Mouse (Mus musculus): ENCODE measurements around the gene Efcab3. TPM values are rescaled to one million over a fixed set of nuclear protein-coding genes. Genes with fewer than 3 reads are reported as not detected.

Gene Efcab3
- polyA plus RNA-seq, 2 experiments from 2014 or later: not detected

DNA sequence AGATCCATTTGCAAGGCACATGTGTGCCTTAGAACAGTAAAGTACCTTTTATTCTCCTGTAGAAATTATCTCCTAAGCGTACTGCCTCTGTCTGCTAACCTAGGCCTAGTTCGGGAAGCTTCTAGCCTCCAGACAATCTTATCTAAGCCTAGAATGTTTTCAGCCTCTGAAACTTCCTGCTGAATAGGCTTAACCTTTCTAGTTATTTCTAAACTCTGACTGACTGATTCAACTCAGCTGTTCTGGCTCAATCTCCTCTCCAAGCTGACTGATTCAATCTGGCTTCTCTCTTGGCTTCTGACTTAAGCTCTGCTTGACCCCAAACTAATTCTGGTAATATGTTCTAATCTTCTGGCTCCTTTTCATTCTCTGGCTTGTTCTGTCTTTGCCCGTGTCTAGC, 86.0 kb downstream of the Efcab3 start:
- no peak for ATAC-seq

- no peak for ATAC-seq
Measured at GRCm38 (mm10) chr11:105149766-105150165, 86.4 kb downstream of the Efcab3 start.

- no peak for ATAC-seq
Measured at GRCm38 (mm10) chr11:105150691-105151090, 87.3 kb downstream of the Efcab3 start.

DNA sequence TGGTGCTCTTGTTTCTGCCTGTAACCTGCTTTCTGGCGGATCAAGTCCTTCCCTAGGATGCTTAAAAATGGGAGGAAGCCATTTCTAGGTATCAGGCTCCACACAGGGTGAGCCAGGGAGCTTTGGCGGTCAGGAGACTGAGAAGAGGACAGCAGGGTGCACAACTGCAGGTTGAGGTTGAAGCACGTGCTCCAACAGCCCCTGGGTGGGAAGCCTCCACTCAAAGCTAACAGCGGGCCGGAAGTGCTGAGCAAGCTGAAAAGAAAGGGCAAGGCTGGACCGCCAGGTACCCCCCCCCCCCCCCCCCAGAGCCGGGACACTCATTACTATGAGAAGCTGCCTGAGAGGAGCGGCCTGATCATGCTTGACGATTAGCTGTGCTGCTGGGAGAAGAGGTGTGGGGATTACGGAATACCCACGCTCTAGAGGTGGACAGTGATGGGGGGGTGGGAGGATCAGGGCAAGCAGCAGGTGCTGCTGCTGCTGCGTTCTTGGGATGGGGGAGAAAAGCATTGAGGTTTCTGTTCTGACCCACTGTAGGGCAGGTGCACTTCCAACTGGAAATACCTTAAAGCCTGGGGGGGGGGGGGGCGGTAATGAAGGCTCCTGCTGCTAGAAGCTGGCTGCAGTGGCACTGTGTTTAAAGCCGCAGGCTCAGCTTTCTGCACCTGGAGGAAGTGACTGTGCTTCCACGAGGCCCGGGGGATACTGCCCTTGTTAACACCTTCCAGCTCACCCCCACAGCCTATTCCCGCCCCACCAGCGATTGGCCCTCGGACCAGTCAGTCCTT, 88.0 kb downstream of the Efcab3 start:
- peak; percentile 56 for ATAC-seq

GRCm38 (mm10) chr11:105152017-105152300, 88.6 kb downstream of the Efcab3 start:
- no peak for ATAC-seq

DNA sequence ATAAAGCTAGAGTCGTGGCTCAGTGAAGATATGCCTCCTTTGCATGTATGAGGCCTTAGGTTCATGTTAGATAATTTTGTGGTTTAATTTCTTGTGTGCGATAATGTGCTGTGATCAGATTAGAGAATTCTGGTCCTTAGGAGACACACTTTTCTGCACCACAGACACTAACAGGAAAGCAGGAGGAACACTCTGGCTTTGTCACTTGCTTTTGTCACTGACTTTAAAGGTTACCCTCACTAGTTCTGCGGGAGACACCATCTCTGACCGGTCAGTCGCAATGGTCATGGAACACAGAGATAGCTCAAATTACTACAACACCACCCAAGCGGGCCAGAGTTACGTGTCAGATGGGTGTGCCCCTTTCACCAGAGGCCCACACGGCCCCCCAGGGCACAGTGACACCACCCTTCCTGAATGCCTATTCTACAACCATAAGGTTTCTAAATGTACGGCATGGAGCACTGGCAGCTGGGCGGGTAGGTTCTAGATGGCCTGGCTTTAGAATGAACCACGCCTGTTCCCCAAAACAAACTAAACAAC, 89.0 kb downstream of the Efcab3 start:
- ATAC-seq: no peak

DNA sequence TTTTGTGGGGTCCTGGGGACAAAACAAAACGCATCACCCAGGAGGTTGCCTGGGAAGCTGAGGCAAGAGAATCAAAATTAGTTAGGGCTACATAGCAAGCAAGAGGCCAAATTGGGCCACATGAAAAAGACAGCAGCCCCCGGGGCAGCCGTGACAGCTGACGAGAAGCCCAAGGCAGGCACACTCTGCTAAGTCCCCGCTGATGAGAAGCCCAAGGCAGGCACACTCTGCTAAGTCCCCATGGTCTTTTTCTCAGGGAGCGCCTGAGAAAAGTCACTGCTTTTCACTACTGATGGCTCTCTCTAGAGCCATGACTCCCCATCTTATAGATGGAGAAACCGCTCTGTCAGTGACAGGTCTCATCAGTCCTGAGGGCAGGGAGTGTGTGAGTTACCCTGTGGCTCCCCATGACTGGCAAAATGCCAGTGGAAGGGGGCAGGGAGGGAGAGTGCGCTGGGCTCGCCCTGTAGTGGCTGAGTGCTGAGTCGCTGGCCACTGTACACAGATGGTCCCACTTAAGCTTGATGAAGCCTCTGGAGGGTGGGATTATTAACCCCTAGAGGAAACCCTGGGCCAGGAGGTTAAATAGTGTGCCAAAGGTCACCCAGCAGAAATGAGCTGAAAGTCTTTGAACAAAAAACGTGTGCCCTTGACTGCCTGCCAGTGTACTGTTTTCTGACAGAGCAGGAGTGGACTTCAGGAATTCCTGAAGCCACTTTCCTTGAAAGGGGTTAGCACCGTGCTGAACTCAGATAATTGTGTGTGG, 89.9 kb downstream of the Efcab3 start:
- ATAC-seq: no peak

GRCm38 (mm10) chr11:105155915-105156314, 92.5 kb downstream of the Efcab3 start:
- ATAC-seq: no peak

DNA sequence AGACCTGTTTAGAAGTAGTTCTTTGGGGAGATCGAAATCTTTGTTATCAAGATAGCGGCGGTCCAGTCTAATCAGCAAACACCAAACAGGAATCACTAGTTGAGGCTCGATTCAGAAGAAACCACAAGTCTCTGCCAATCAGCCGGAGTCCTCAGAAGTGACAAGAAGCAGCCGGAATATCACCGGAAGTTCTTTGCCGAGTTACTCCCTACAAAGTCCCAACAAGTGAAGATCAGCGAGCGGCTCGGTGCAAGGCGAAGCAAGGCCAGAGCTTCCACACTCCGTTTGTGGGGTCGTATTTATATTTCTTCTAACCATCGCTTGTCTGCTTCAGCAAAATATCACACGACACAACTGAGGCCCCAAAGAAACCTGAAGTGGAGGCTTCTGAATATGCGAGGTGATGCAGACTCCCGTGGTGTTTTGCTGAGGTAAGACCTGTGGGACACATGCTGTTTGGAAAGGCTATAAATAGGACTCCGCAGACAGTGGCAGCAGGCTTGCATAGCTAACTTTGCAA, 93.4 kb downstream of the Efcab3 start:
- no peak for ATAC-seq

GRCm38 (mm10) chr11:105158047-105158446, 94.7 kb downstream of the Efcab3 start:
- no peak for ATAC-seq

- no peak for ATAC-seq
Measured at GRCm38 (mm10) chr11:105159673-105160360, 96.4 kb downstream of the Efcab3 start.

- no peak for ATAC-seq
Measured at GRCm38 (mm10) chr11:105161411-105161810, 98.0 kb downstream of the Efcab3 start.

DNA sequence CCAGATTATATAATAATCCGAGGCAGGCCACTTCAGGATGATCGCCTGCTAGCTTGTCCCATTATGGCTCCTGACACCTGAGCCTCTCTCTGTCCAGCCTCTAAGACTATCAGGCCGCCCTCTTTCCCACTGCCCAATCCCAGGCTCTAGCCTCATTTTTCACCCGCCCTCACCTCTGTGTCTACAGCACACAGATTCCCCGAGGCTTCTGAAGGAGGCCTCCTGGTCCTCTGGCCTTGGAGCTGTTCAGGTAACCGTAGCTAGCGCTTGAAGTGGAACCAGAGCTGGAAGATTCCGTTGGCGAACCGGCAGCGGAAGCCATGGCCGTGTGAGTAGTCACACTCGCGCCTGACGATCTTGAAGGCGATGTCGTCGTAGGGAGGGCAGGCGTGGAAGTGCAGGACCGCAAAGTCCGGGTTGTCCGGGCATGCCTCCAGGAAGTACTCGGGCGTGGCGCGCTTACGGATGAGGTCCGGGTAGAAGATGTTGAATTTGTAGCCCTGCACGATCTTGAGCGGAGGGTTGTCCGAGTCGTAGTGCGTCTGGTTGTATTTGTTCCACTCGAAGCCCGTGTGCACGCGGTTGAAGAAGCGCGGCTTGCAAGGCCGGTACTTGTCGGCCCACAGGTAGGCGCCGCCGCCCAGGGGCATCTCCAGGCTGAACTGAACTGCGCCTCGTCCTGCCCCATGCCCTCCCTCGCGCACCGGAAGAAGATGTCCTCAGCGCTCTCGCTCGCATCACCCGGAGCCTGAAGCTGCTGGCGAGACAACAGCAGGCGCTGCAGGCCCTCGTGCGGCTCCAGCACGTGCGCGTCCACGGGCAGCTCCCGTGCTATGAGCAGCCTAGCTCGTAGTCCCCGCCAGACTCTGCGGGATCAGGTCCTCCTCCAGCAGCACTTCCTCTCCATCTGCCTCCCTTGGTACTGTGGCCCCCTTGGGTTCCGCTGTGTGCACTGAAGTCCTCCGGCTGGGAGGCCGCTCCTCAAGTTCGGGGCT, 101.4 kb downstream of the Efcab3 start:
- no peak for ATAC-seq

DNA sequence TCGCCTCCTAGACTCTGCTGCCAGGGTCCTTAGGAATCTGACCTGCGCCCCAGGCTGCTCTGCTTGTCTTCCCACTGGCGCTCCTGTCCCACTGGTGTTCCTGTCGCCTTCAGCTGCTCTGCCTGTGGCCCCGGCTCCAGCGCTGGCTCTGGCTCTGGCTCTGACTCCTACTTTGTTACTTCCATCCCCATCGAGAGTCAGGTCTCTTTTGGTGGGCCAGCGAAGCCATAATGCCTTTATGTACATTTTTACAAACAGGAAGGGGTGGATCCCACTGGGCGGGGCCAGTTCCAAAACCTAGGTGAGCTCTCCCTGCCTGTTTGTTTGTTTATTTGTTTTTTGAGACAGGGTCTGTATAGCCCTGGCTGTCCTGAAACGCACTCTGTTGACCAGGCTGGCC, 103.4 kb downstream of the Efcab3 start:
- no peak for ATAC-seq

Other genes starting within 250 kb of the Efcab3 start
- gene Mettl2, start 62.8 kb downstream of the Efcab3 start, polyA plus RNA-seq (2017; shearing (Covaris generic)): 10 to 100 TPM; 17.6 to 20.1 TPM
- gene Gm10842, start 83.3 kb downstream of the Efcab3 start, polyA plus RNA-seq (2017; shearing (Covaris generic)): not detected
- gene Tlk2, start 115.2 kb downstream of the Efcab3 start, polyA plus RNA-seq (2017; shearing (Covaris generic)): 10 to 100 TPM; 12.6 to 24.4 TPM
- not detected for gene Mrc2, start 229.1 kb downstream of the Efcab3 start, polyA plus RNA-seq (2017; shearing (Covaris generic))

All from CD4-positive, CD25-positive, alpha-beta regulatory T cell, adult 4 months (primary cell).